Mouse (Mus musculus) heart, embryonic 16.5 days (tissue): Measurements from ENCODE around the gene Pip5k1b. TPM values are rescaled to one million over a fixed set of nuclear protein-coding genes. Genes with fewer than 3 reads are reported as not detected.

Experiments used
- ATAC-seq: fragments of 200-750 bp; cut with Nextera tagmentation; replicated peaks from 2 replicates; pipeline ENCODE4 v1.8.0; 2017; ENCODE audit warnings: moderate number of reproducible peaks; ENCODE audit not compliant: insufficient read depth, low FRiP score; ENCODE audit errors: extremely low read depth
- H3K27ac ChIP-seq: fragments of 300-500 bp; sonication (generic); 2 replicates; pipeline ENCODE4 v1.5.1; 2014; ENCODE audit warnings: mild to moderate bottlenecking, low read length, control low read depth, moderate library complexity
- H3K27me3 ChIP-seq: fragments of 300-500 bp; sonication (generic); 2 replicates; pipeline ENCODE4 v1.6.1; 2014; ENCODE audit warnings: low read length, mixed read lengths; ENCODE audit not compliant: control insufficient read depth, insufficient read depth
- H3K36me3 ChIP-seq: fragments of 300-500 bp; sonication (generic); 2 replicates; pipeline ENCODE4 v1.6.1; 2014; ENCODE audit not compliant: control insufficient read depth, insufficient read depth
- H3K4me1 ChIP-seq: fragments of 300-500 bp; sonication (generic); 2 replicates; pipeline ENCODE4 v1.6.1; 2014; ENCODE audit warnings: low read length, mixed read lengths; ENCODE audit not compliant: control insufficient read depth, insufficient read depth
- H3K4me2 ChIP-seq: fragments of 300-500 bp; sonication (generic); 2 replicates; pipeline ENCODE4 v1.6.1; 2014; ENCODE audit warnings: low read depth, mild to moderate bottlenecking, control low read depth, low read length
- H3K4me3 ChIP-seq: fragments of 300-500 bp; sonication (generic); 2 replicates; pipeline ENCODE4 v1.5.1; 2014; ENCODE audit warnings: mild to moderate bottlenecking, control low read depth, low read length
- H3K9ac ChIP-seq: fragments of 300-500 bp; sonication (generic); 2 replicates; pipeline ENCODE4 v1.6.1; 2014; ENCODE audit warnings: low read length, control low read depth
- H3K9me3 ChIP-seq: fragments of 300-500 bp; sonication (generic); replicated peaks from 2 replicates; pipeline ENCODE4 v1.6.1; 2016; ENCODE audit warnings: low read length; ENCODE audit not compliant: control insufficient read depth
- WGBS: fragments of 180-500 bp; shearing (Covaris S2); extraction: QIAGEN DNeasy Blood & Tissue Kit; methylation state at CpG from one replicate; pipeline ENCODE4 v1.1.7; 2014; 5-methylcytosine and 5-hydroxymethylcytosine counted together
- polyA plus RNA-seq: library from polyadenylated mRNA; unstranded; fragments of >200 nt; fragmentation: Nextera tagmentation; extraction: Ambion mirVana; gene quantifications from 2 replicates; pipeline ENCODE4 v1.2.1, GENCODE M21; 2015

Gene Pip5k1b
- polyA plus RNA-seq: 9.6 and 11.1 TPM in 2 replicates

- Histone ChIP-seq H3K4me1 (peaks cover 25% of the 10 kb centered on the region), H3K4me2 (peak within 1 kb of the TSS; percentile 94), H3K4me3 (peak within 1 kb of the TSS; percentile 86), H3K27me3 (0 out of 2 replicates have a peak, but pooled peaks cover 2% of the 10 kb centered on the region), H3K9me3 (peaks cover 1% of the 10 kb centered on the region; the same call in 1 of the 2 replicates), H3K9ac (peak within 1 kb of the TSS; percentile 89), H3K27ac (peak within 1 kb of the TSS; percentile 92), H3K36me3 (no peaks in the 10 kb centered on the region)
- WGBS: under 1% methylated on average over 32 of the region's 39 CpGs
- peak; percentile 70 for ATAC-seq
Measured at GRCm38 (mm10) chr19:24555466-24555903, at the start of gene Pip5k1b. Gene Pip5k1b, minus strand, starts transcription at chr19:24555872.

DNA sequence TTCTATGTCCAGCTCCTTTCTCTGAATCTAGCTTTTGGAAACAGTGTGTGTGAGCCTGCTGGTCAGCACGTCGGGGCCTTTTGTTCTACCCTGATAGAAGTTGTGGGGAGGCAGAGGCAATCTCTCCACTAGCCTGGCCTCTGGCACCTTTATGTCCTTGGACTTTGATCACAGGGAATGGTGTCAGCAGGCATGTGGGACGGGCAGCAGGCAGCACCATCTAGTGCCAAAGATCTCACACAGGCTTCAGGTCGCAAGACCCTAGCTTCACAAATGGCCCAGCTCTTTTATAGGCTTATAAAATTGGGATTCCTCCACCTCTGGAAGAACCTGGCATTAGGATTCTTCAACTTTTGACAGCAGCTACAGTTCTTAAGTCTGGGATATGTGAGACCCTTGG lies 48.4 kb upstream of the Pip5k1b start:
- H3K4me1 ChIP-seq: no peaks in the 10 kb centered on the region
- H3K27me3 ChIP-seq: no peaks in the 10 kb centered on the region
- no peak overlapping the region for H3K4me3 ChIP-seq
- no peaks in the 10 kb centered on the region for H3K36me3 ChIP-seq
- ATAC-seq: no peak
- H3K4me2 ChIP-seq: no peak overlapping the region
- 59% methylated on average over 4 of the region's 4 CpGs for WGBS
- no peak overlapping the region for H3K9ac ChIP-seq
- 0 out of 2 replicates have a peak, but pooled peaks cover 3% of the 10 kb centered on the region for H3K9me3 ChIP-seq
- no peak overlapping the region for H3K27ac ChIP-seq

- Histone ChIP-seq H3K36me3 (no peaks in the 10 kb centered on the region), H3K9me3 (0 out of 2 replicates have a peak, but pooled peaks cover 3% of the 10 kb centered on the region), H3K4me1 (no peaks in the 10 kb centered on the region), H3K27me3 (no peaks in the 10 kb centered on the region), H3K4me3 (no peak overlapping the region), H3K27ac (no peak overlapping the region), H3K9ac (no peak overlapping the region), H3K4me2 (no peak overlapping the region)
- ATAC-seq: no peak
- 67% methylated on average over 4 of the region's 4 CpGs for WGBS
Measured at GRCm38 (mm10) chr19:24603431-24603830, 47.8 kb upstream of the Pip5k1b start.

DNA sequence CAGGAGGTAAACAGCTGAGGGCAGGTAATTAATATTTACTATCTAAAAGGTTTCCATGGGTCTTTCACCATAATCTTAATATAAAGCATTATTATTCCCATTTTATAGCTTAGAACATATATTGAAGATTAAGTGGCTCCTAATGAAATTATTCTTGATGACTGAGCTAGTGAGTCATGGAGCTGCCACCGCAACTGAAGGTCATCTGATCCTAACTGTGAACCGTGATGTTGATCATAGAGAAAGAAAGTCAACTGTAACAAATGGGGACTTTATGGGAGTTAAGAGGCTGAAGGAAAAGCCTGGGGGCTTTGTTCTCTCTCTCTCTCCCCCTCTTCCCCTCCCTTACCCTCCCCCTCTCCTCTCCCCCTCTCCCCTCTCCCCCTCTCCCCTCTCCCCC lies 31.1 kb upstream of the Pip5k1b start:
- no peak for ATAC-seq
- 50% methylated on average over 2 of the region's 2 CpGs for WGBS

DNA sequence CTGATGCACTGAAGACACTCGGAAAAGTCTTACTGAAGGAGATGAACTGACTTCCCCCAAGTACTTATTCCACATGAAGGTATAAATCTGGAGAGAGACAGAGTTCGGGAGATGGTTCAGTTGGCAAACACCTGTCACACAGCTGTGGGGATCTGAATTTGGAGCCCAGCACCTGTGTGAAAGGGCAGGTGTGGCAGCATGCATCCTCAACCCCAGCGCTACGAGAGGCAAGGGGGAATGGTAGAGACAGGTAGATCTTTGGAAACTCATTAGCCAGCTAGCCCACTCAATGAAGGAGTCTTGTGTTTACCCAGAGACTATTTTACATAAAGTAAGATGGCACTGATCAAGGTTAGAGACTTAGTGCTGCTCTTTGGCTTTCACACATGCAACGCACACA lies 29.5 kb upstream of the Pip5k1b start:
- Histone ChIP-seq H3K4me2 (no peak overlapping the region), H3K4me3 (no peak overlapping the region), H3K9me3 (no peaks in the 10 kb centered on the region), H3K4me1 (no peaks in the 10 kb centered on the region), H3K9ac (no peak overlapping the region), H3K36me3 (no peaks in the 10 kb centered on the region), H3K27me3 (no peaks in the 10 kb centered on the region), H3K27ac (no peak overlapping the region)
- WGBS: 94% methylated on average over 5 of the region's 5 CpGs
- ATAC-seq: no peak

More for the DNA sequence above, 31.1 kb upstream of the Pip5k1b start:
- Histone ChIP-seq H3K4me3 (no peak overlapping the region), H3K36me3 (no peaks in the 10 kb centered on the region), H3K4me2 (no peak overlapping the region), H3K27ac (no peak overlapping the region), H3K4me1 (no peaks in the 10 kb centered on the region), H3K9me3 (no peaks in the 10 kb centered on the region), H3K9ac (no peak overlapping the region), H3K27me3 (no peaks in the 10 kb centered on the region)

DNA sequence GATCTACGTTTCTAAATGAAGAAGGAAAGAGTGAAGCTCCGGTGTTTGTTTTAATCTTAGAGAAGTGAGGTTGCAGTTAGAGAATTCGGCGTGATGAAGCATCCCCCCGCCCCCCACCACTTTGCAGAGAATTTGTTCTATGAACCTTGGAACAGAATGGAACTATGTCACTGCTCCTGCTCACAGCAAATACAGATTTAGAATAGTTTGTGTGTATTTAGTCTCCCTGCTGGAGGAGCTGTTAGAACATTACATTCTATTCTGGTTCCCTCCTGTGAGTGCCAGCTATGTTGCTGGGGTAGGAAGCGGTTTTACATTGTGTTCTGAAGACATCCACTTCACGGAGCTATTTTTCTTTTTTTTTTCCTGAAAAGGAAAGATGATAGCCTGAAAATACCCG lies 28.3 kb upstream of the Pip5k1b start:
- H3K27ac ChIP-seq: no peak overlapping the region
- ATAC-seq: no peak
- H3K4me2 ChIP-seq: no peak overlapping the region
- no peaks in the 10 kb centered on the region for H3K27me3 ChIP-seq
- 78% methylated on average over 8 of the region's 8 CpGs for WGBS
- no peak overlapping the region for H3K4me3 ChIP-seq
- no peaks in the 10 kb centered on the region for H3K36me3 ChIP-seq
- no peaks in the 10 kb centered on the region for H3K9me3 ChIP-seq
- no peaks in the 10 kb centered on the region for H3K4me1 ChIP-seq
- no peak overlapping the region for H3K9ac ChIP-seq

DNA sequence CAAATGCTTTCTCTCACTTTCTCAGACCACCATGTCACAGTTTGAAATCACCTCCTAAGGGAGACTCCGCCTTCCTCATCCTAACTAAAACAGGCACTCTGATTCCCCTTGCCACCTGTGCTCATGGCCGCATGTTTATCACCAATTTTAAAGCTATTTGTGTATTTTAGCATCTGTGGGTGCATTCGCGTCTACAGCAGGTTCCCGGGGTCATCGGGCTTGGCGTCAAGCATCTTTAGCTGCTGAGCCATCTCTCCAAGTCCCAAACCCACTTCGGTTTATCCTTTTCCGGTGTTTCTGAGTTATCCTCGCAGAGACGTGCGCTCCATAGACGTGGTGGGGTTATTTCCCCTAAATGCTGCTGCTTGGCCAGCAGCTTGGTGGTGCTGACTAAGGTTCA lies 20.5 kb upstream of the Pip5k1b start:
- Histone ChIP-seq H3K4me1 (peaks cover 7% of the 10 kb centered on the region), H3K9ac (no peak overlapping the region), H3K4me2 (no peak overlapping the region), H3K4me3 (no peak overlapping the region), H3K27me3 (no peaks in the 10 kb centered on the region), H3K36me3 (no peaks in the 10 kb centered on the region), H3K27ac (no peak overlapping the region), H3K9me3 (no peaks in the 10 kb centered on the region)
- 91% methylated on average over 13 of the region's 13 CpGs for WGBS
- no peak for ATAC-seq

- 23% methylated on average over 7 of the region's 7 CpGs for WGBS
- Histone ChIP-seq H3K27ac (peak overlapping the region; percentile 55), H3K9me3 (no peaks in the 10 kb centered on the region), H3K36me3 (no peaks in the 10 kb centered on the region), H3K4me2 (no peak overlapping the region), H3K9ac (no peak overlapping the region), H3K27me3 (no peaks in the 10 kb centered on the region), H3K4me1 (peaks cover 8% of the 10 kb centered on the region), H3K4me3 (no peak overlapping the region)
- ATAC-seq: peak; percentile 85
Measured at GRCm38 (mm10) chr19:24571756-24572181, 16.1 kb upstream of the Pip5k1b start.

- no peak for ATAC-seq
- Histone ChIP-seq H3K4me1 (peaks cover 8% of the 10 kb centered on the region), H3K27me3 (no peaks in the 10 kb centered on the region), H3K27ac (no peak overlapping the region), H3K36me3 (no peaks in the 10 kb centered on the region), H3K9ac (no peak overlapping the region), H3K9me3 (no peaks in the 10 kb centered on the region), H3K4me2 (no peak overlapping the region), H3K4me3 (no peak overlapping the region)
- 69% methylated on average over 8 of the region's 8 CpGs for WGBS
Measured at GRCm38 (mm10) chr19:24570969-24571368, 15.3 kb upstream of the Pip5k1b start.
